Mouse (Mus musculus) thymus, adult 2 months (tissue): ENCODE data around the gene Blvrb.
A peak's percentile ranks its signal among the peaks of the same experiment; 100 is the strongest.

ENCODE experiments used
- CTCF ChIP-seq: fragments of 200-500 bp; IDR thresholded peaks from 2 replicates; pipeline ENCODE4 v1.5.1; 2012; ENCODE audit warnings: mild to moderate bottlenecking, control low read depth, low read length, moderate library complexity, borderline replicate concordance; ENCODE audit not compliant: control insufficient read depth, poor library complexity, insufficient read depth; ENCODE audit errors: extremely low read depth
- POLR2A ChIP-seq: fragments of 200-500 bp; IDR thresholded peaks from 2 replicates; pipeline ENCODE4 v1.6.1; 2012; ENCODE audit warnings: mild to moderate bottlenecking, low read length, control low read depth, moderate library complexity; ENCODE audit not compliant: control insufficient read depth, poor library complexity, insufficient read depth; ENCODE audit errors: extremely low read depth

DNA sequence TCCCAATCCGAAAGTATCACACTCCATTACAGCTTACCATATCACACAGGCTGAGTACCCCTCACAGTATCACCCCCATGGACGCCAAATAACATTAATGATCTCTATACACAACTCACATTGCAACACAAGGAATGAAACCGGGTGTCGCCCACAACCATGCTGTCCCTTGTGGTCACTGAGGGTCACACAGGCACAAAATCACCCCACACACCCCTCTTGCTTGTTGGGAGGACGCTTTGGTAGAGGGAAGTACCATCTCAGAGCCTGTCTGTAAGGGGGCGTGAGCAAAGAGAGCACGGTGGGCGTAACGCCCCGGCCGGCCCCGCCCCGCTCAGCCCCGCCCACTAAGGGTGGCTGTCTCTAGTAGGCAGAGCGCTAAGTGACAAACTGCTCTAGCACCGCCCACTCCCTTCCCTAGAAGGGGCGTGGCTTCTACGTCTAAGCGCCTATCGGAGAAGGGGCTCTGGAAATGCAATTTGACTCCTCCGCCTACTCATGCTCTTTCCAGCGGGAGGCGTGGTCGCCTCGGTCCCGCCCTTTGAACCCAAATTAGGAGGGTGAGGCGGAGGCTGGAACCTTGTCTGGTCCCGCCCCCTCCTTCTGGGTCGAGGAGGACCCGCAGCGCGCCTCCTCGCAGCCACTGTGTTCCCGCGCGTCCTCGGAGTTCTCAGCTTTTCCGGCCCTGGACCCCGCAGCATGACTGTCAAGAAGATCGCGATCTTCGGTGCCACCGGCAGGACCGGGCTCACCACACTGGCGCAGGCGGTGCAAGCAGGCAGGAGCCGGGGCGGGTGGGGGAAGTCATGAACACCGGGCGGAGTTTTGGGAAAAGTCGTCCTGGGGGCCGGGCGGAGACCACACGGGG lies at the start of gene Blvrb, which contains the start of gene Sptbn4:
- TF ChIP-seq POLR2A (peak; percentile 48; the same call in 1 of the 2 replicates), CTCF (0 out of 2 replicates have a peak, but pooled peaks have one; percentile 41)
